Mouse (Mus musculus) 416B (cell line): ENCODE data around the gene Napepld.
"Not testable (repeated sequence)": the region's sequence is repeated elsewhere in the genome, so short reads cannot be mapped to it uniquely, and the experiment has no call there.

Experiments used
- DNase-seq: peaks from one replicate; pipeline ENCODE4 v3.0.0; 2011; ENCODE audit warnings: low read depth

Napepld gene

DNA sequence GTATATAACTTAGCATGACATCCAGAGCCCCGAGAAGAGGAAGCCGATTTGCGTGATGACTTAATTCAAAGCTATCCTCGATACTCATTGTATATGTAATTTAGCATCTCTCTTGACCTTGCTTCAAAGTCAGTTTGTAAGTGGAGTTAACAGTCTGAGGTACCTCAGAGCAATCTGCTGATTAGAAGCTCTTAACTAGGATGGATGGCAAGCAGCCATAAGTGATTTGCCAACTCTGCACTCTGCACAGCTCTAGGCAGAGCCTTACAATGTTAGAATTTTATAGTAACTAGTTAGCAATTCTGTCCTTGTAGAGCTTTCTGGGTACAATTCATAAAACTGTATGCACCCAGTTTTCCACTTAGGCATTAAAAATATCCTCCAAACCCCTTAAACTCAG lies 5.3 kb upstream of the Napepld start:
- no peak for DNase-seq

GRCm38 (mm10) chr5:21703708-21704107 lies 2.5 kb upstream of the Napepld start:
- DNase-seq = no peak

- DNase-seq = no peak
These were observed 1.8 kb upstream of the Napepld start for GRCm38 (mm10) chr5:21702873-21703475.

GRCm38 (mm10) chr5:21702009-21702364 lies 791 bp upstream of the Napepld start:
- DNase-seq = no peak

GRCm38 (mm10) chr5:21700934-21701333 lies 262 bp downstream of the Napepld start:
- DNase-seq = no peak

DNA sequence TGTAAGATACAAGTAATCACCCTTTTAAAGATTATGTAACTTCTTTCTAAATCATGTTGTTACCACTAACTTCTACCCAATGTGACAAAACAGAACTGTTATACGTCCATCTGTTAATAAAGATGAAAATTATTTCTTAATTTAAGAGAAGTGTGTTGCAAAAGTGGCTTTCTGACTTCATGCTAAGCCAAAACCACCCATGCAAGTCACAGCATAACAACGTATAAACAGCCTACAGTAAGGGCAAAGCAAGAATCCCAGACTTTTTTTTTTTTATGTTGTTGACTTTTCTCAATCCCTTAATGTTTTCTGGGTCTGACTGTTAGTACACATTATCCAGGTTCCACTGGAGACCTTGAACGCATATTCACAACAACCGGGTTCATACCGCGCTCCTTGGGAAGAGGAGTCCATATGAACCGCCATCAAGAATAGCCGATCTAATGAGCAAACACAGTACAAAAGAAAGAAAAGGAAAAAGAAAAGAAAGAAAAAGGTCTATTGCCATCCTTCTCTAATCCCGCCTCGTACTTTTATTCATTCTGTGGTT lies 849 bp downstream of the Napepld start:
- DNase-seq = peak; percentile 32

DNA sequence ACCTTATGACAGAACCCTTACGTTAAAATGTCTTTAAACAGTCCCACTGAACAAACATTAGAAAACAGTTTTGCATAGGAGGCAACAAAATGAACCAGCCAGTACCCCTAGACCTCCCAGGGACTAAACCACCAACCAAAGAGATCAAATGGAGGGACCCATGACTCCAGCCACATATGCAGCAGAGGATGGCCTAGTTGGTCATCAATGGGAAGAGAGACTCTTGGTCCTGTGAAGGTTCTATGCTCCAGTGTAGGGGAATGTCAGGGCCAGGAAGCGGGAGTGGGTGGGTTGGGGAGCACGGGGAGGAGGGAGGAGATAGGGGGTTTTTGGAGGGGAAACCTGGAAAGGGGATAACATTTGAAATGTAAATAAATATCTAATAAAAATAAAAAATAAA lies 1.6 kb downstream of the Napepld start:
- DNase-seq = not testable (repeated sequence)

DNA sequence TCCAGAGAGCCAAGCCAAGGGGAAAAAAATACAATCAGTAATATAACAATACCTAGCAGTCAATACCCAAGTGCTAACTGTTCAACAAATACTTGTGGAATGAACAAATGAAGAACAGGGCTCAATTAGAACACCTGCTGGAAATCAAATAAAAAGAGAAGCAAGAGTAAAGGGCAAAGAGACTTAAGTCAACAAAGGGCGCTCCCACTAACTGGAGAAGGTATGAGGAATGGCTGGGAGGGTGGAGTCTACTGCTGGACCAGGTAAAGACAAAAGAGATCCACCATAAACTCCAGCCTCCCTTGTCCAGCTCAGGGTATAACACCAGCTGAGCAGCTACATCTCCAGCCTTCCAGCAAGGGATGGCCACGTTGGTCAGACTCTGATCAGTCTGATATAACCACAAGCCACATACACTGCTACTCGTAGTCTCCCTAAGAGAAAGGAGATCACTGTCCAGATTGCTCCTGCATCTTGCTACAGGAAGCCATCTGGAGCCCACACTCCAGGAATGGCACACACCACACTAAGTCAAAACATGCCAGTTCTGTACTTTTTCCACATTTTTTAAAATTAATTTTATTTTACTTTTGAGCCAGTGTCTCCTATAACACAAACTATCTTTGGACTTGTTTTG lies 6.2 kb downstream of the Napepld start:
- DNase-seq = peak; percentile 47

DNA sequence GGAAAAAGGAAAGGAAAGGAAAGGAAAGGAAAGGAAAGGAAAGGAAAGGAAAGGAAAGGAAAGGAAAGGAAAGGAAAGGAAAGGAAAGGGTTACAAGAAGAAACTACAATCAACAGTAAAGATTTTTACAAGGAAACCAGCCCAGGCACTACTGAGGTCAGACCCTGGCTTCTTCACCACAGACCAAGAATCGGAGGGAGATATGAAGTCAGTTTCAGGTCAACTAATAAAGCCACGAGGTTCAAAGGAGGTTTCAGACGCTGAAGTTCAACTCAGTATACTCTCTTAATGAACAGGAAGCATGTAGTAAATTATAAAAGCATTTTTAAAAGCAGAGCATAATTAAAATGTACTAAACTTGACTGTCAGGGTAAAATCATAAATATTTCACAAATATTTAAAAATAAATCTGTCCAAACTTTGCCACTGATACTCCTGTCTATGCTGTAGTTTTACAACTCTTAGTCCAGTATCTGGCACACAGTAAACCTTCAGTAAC lies 7.8 kb downstream of the Napepld start:
- no peak for DNase-seq

DNA sequence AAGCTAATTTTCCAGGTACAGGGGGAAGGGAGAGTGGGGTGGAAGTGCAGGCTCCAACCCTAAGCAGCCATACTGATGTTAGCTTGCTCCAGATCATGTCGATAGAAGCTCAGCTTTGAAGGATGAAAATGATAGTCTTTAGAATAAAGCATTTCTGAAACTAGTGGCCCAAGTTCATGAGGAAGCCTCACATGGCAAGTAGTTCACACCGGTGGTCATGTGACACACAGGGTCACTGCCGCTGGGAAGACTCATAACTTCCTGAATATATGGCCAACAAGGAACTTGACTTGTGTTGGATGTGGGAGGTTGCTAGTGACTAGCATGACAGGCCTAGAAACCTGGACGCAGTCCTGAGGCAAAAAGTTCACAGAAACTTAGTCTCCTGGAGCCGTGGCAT lies 9.0 kb downstream of the Napepld start:
- DNase-seq = peak; percentile 28

DNA sequence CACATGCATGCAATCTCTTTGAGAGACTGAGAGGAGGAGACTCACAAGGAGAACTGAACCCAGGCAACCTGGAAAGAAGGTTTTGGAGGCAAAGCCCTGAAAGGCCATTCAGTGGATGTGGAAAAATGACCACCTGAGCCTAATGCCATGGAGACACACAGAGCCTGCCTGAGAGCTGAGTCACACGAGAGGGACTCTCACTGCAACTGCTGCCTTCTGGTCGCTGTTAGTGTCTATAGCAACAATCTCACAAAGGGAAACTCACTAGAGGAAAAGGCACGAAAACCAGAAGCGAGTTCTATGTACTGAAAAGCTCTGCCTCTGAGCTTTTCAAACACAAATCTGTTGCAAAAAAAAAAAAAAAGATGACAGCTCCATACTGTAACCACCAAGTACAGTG lies 14.2 kb downstream of the Napepld start:
- DNase-seq = no peak

GRCm38 (mm10) chr5:21685001-21685400 lies 16.2 kb downstream of the Napepld start:
- DNase-seq = no peak

GRCm38 (mm10) chr5:21683811-21684210 lies 17.4 kb downstream of the Napepld start:
- no peak for DNase-seq

DNA sequence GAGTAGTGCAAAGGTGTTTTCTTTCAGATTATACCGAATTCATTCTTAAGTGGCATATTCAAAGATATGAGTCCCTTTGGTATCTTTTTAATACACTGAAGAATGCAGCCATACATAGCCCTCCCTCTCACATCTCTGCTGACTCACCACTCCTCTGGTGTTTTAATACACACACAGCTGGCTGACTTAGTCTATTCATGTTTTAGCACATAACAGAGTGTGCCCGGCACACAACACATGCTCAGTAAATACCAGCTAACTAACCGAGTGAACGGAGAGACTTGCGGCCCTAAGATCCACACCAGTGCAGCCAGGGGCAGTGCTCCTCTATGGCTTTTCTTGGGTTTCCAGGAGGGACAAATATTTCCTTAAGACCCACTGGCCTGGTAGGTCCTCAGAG lies 20.3 kb downstream of the Napepld start:
- no peak for DNase-seq

DNA sequence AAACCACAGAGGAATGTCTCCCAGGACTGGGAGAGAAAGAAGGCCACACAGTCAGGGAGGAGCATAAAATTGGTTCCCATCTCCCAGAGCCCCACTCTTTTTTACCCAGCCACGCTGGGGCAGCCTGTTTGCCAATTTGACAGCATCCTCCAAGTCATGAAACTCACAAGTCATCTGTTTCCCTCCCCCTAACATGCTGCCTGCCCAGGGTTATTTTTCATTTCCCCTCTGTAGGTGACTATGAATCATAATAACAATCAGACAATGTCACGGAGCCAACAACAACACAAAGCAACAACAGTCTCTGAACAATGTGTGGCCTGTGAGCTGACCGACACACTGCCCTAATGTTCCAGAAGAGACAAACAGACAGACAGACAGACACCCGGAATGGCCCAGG lies 21.2 kb downstream of the Napepld start:
- DNase-seq = no peak

DNA sequence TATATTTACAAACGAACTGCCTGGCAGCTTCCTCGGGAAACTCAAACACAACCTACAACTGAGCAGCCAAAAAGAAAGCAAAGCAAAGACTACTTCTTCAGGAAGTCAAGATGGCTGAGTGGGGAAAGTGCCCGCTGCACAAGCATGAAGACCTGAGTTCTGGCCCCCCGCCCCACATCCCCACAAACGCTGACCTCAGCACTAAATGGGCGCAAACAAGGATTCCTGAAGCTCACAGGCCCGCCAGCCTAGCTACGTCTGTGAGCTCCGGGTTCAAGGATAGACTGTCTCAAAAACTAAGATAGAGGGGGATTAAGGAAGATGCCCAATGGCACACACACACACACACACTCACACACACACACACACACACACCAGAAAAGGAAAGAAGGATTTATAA lies 22.8 kb downstream of the Napepld start:
- DNase-seq = no peak

GRCm38 (mm10) chr5:21677939-21678338 lies 23.3 kb downstream of the Napepld start:
- no peak for DNase-seq

DNA sequence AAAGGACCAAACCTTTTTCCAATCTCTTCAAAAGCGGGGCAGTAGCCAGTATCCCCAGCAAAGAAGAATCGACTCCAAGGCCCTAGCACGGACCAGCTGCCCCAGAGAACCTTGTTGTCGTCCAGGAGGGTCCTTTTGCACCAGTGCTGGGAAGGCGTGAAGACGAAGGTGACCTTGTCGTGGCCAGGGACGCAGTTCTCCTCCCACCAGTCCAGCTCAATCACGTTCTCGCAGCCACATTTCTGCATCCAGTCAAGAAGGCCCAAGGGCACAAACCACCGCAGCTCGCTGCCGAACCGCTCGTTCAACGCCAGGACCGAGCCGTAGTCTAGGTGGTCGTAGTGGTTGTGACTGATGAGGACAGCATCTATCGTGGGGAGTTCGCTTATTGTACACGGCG lies 25.7 kb downstream of the Napepld start:
- DNase-seq = no peak

DNA sequence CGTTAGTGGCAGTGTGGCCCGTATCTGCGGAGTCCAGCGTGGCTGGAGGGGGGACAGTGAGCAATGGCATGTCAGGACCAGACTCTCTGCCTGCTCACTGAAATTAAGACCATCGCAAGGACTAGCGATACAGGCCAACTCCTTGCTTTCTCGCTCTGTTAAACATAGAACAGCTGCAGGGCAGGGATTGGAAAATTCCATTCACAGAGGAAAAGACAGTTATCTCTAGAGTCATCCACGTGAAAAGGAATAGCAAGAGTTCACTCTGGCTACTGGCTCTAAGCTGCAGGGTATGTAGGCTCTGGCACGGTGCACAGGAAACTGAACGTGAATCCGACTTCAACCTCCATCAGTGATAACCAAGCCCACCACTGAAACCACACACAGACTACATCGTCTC lies 26.2 kb downstream of the Napepld start:
- no peak for DNase-seq

DNA sequence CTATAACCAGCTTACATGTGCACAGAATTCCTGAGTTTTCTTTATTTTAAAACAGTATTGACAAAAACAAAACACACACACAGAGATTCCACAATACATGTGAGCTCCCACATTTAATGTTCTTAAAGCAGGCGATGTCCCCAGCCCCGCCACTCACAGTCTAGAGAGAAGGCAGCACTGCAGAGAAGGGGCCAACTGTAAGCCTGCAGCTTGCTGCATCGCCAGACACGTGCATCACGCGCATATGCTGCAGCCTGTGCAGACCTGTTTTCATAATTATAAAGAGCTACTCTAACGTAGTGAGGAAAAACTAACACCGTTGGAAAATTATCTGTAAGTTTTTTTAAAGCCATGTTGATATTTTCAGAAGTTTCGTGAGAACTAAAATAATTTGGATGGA lies 27.5 kb downstream of the Napepld start:
- no peak for DNase-seq

GRCm38 (mm10) chr5:21672812-21673635 lies 28.2 kb downstream of the Napepld start:
- no peak for DNase-seq

GRCm38 (mm10) chr5:21669307-21669706 lies 31.9 kb downstream of the Napepld start:
- no peak for DNase-seq
